Mouse (Mus musculus): ENCODE measurements around the gene Hs3st2. TPM values are rescaled to one million over a fixed set of nuclear protein-coding genes. Genes with fewer than 3 reads are reported as not detected.

Gene Hs3st2
- total RNA-seq, 2 experiments from 2014 or later = not detected

- intact Hi-C loops (cut with DNase I) = no loop called here
- DNase-seq = peak in 1 of 2 experiments; percentile 18
Observed at GRCm38 (mm10) chr7:121539405-121540275, 148.0 kb downstream of the Hs3st2 start.

GRCm38 (mm10) chr7:121542458-121542857 lies 150.8 kb downstream of the Hs3st2 start:
- intact Hi-C loops (cut with DNase I) = no loop called here
- no peak for DNase-seq

- intact Hi-C loops (cut with DNase I) = no loop called here
- no peak for DNase-seq
Observed at GRCm38 (mm10) chr7:121549329-121550022, 157.8 kb downstream of the Hs3st2 start.
